Mouse (Mus musculus): ENCODE measurements around the gene Dync2li1. TPM values are rescaled to one million over a fixed set of nuclear protein-coding genes. Genes with fewer than 3 reads are reported as not detected.

Gene Dync2li1
- polyA plus RNA-seq, 1 experiment from 2014 or later = 29.6 TPM

- 49% methylated on average over 19 of the region's 19 CpGs for WGBS
- Histone ChIP-seq H3K9ac (ENCODE audit: low read length) (no peak overlapping the region), H3K4me1 (replicated peaks; ENCODE audit: control insufficient read depth, insufficient read depth, low read length) (peaks cover 12% of the 10 kb centered on the region; the same call in 1 of the 2 replicates), H3K27ac (ENCODE audit: low read depth) (no peak overlapping the region), H3K9me3 (ENCODE audit: control insufficient read depth, low read length) (no peaks in the 10 kb centered on the region), H3K4me3 (ENCODE audit: low read depth, low read length) (no peak overlapping the region), H3K27me3 (replicated peaks; ENCODE audit: control insufficient read depth, insufficient read depth, low read length) (no peaks in the 10 kb centered on the region), H3K36me3 (ENCODE audit: control insufficient read depth, insufficient read depth, low read length) (no peaks in the 10 kb centered on the region), H3K4me2 (ENCODE audit: low read length) (no peak overlapping the region)
- no peak for ATAC-seq (replicated peaks; ENCODE audit: low FRiP score, low TSS enrichment, low read depth)
- DNase-seq (ENCODE audit: low spot score) = no peak
These were observed 30.5 kb downstream of the Dync2li1 start for GRCm38 (mm10) chr17:84656653-84657421.

- ATAC-seq (replicated peaks; ENCODE audit: low FRiP score, low TSS enrichment, low read depth) (no peak), DNase-seq (ENCODE audit: low spot score) (no peak)
- H3K4me2 ChIP-seq (ENCODE audit: low read length) = no peak overlapping the region
- H3K4me1 ChIP-seq (replicated peaks; ENCODE audit: control insufficient read depth, insufficient read depth, low read length) = peaks cover 12% of the 10 kb centered on the region; the same call in 1 of the 2 replicates
- H3K4me3 ChIP-seq (ENCODE audit: low read depth, low read length) = no peak overlapping the region
- 43% methylated on average over 3 of the region's 3 CpGs for WGBS
- H3K27ac ChIP-seq (ENCODE audit: low read depth) = no peak overlapping the region
- H3K9ac ChIP-seq (ENCODE audit: low read length) = no peak overlapping the region
- no peaks in the 10 kb centered on the region for H3K36me3 ChIP-seq (ENCODE audit: control insufficient read depth, insufficient read depth, low read length)
- no peaks in the 10 kb centered on the region for H3K9me3 ChIP-seq (ENCODE audit: control insufficient read depth, low read length)
- H3K27me3 ChIP-seq (replicated peaks; ENCODE audit: control insufficient read depth, insufficient read depth, low read length) = no peaks in the 10 kb centered on the region
These were observed 31.1 kb downstream of the Dync2li1 start for GRCm38 (mm10) chr17:84657422-84657732.

- Histone ChIP-seq H3K27me3 (replicated peaks; ENCODE audit: control insufficient read depth, insufficient read depth, low read length) (no peaks in the 10 kb centered on the region), H3K4me2 (ENCODE audit: low read length) (no peak overlapping the region), H3K9ac (ENCODE audit: low read length) (no peak overlapping the region), H3K9me3 (ENCODE audit: control insufficient read depth, low read length) (no peaks in the 10 kb centered on the region), H3K4me1 (replicated peaks; ENCODE audit: control insufficient read depth, insufficient read depth, low read length) (peaks cover 12% of the 10 kb centered on the region; the same call in 1 of the 2 replicates), H3K4me3 (ENCODE audit: low read depth, low read length) (no peak overlapping the region), H3K27ac (ENCODE audit: low read depth) (no peak overlapping the region), H3K36me3 (ENCODE audit: control insufficient read depth, insufficient read depth, low read length) (no peaks in the 10 kb centered on the region)
- no peak for ATAC-seq (replicated peaks; ENCODE audit: low FRiP score, low TSS enrichment, low read depth)
- DNase-seq (ENCODE audit: low spot score) = no peak
- 58% methylated on average over 7 of the region's 7 CpGs for WGBS
These were observed 31.5 kb downstream of the Dync2li1 start for GRCm38 (mm10) chr17:84657782-84658181.

- H3K27me3 ChIP-seq (replicated peaks; ENCODE audit: control insufficient read depth, insufficient read depth, low read length) = no peaks in the 10 kb centered on the region
- no peak overlapping the region for H3K4me2 ChIP-seq (ENCODE audit: low read length)
- no peaks in the 10 kb centered on the region for H3K36me3 ChIP-seq (ENCODE audit: control insufficient read depth, insufficient read depth, low read length)
- H3K9me3 ChIP-seq (ENCODE audit: control insufficient read depth, low read length) = no peaks in the 10 kb centered on the region
- no peak overlapping the region for H3K4me3 ChIP-seq (ENCODE audit: low read depth, low read length)
- no peak for DNase-seq (ENCODE audit: low spot score)
- H3K4me1 ChIP-seq (replicated peaks; ENCODE audit: control insufficient read depth, insufficient read depth, low read length) = peaks cover 12% of the 10 kb centered on the region; the same call in 1 of the 2 replicates
- no peak for ATAC-seq (replicated peaks; ENCODE audit: low FRiP score, low TSS enrichment, low read depth)
- WGBS = 32% methylated on average over 5 of the region's 5 CpGs
- H3K9ac ChIP-seq (ENCODE audit: low read length) = no peak overlapping the region
- H3K27ac ChIP-seq (ENCODE audit: low read depth) = no peak overlapping the region
These were observed 31.9 kb downstream of the Dync2li1 start for GRCm38 (mm10) chr17:84658195-84658594.

- Histone ChIP-seq H3K4me1 (replicated peaks; ENCODE audit: control insufficient read depth, insufficient read depth, low read length) (peaks cover 12% of the 10 kb centered on the region; the same call in 1 of the 2 replicates), H3K27ac (ENCODE audit: low read depth) (no peak overlapping the region), H3K36me3 (ENCODE audit: control insufficient read depth, insufficient read depth, low read length) (no peaks in the 10 kb centered on the region), H3K27me3 (replicated peaks; ENCODE audit: control insufficient read depth, insufficient read depth, low read length) (no peaks in the 10 kb centered on the region), H3K4me2 (ENCODE audit: low read length) (no peak overlapping the region), H3K9ac (ENCODE audit: low read length) (no peak overlapping the region), H3K4me3 (ENCODE audit: low read depth, low read length) (no peak overlapping the region), H3K9me3 (ENCODE audit: control insufficient read depth, low read length) (no peaks in the 10 kb centered on the region)
- WGBS = 71% methylated on average over 8 of the region's 8 CpGs
- ATAC-seq (replicated peaks; ENCODE audit: low FRiP score, low TSS enrichment, low read depth) (no peak), DNase-seq (ENCODE audit: low spot score) (no peak)
These were observed 32.7 kb downstream of the Dync2li1 start for GRCm38 (mm10) chr17:84658951-84659350.

- Histone ChIP-seq H3K9ac (ENCODE audit: low read length) (no peak overlapping the region), H3K36me3 (ENCODE audit: control insufficient read depth, insufficient read depth, low read length) (no peaks in the 10 kb centered on the region), H3K4me2 (ENCODE audit: low read length) (no peak overlapping the region), H3K27me3 (replicated peaks; ENCODE audit: control insufficient read depth, insufficient read depth, low read length) (no peaks in the 10 kb centered on the region), H3K27ac (ENCODE audit: low read depth) (no peak overlapping the region), H3K9me3 (ENCODE audit: control insufficient read depth, low read length) (no peaks in the 10 kb centered on the region), H3K4me3 (ENCODE audit: low read depth, low read length) (no peak overlapping the region), H3K4me1 (replicated peaks; ENCODE audit: control insufficient read depth, insufficient read depth, low read length) (peaks cover 8% of the 10 kb centered on the region)
- WGBS = 36% methylated on average over 10 of the region's 10 CpGs
- DNase-seq (ENCODE audit: low spot score) (no peak), ATAC-seq (replicated peaks; ENCODE audit: low FRiP score, low TSS enrichment, low read depth) (no peak)
These were observed 38.8 kb downstream of the Dync2li1 start for GRCm38 (mm10) chr17:84665053-84665452.

- WGBS = 22% methylated on average over 9 of the region's 9 CpGs
- H3K4me3 ChIP-seq (ENCODE audit: low read depth, low read length) = no peak overlapping the region
- no peaks in the 10 kb centered on the region for H3K27me3 ChIP-seq (replicated peaks; ENCODE audit: control insufficient read depth, insufficient read depth, low read length)
- ATAC-seq (replicated peaks; ENCODE audit: low FRiP score, low TSS enrichment, low read depth) (peak; percentile 49; the same call in 1 of the 2 replicates), DNase-seq (ENCODE audit: low spot score) (no peak)
- H3K9me3 ChIP-seq (ENCODE audit: control insufficient read depth, low read length) = no peaks in the 10 kb centered on the region
- no peak overlapping the region for H3K4me2 ChIP-seq (ENCODE audit: low read length)
- peaks cover 8% of the 10 kb centered on the region for H3K4me1 ChIP-seq (replicated peaks; ENCODE audit: control insufficient read depth, insufficient read depth, low read length)
- no peak overlapping the region; the same call in 1 of the 2 replicates for H3K27ac ChIP-seq (ENCODE audit: low read depth)
- H3K9ac ChIP-seq (ENCODE audit: low read length) = no peak overlapping the region
- no peaks in the 10 kb centered on the region for H3K36me3 ChIP-seq (ENCODE audit: control insufficient read depth, insufficient read depth, low read length)
These were observed 39.4 kb downstream of the Dync2li1 start for GRCm38 (mm10) chr17:84665691-84666090.

- peaks cover 8% of the 10 kb centered on the region for H3K4me1 ChIP-seq (replicated peaks; ENCODE audit: control insufficient read depth, insufficient read depth, low read length)
- ATAC-seq (replicated peaks; ENCODE audit: low FRiP score, low TSS enrichment, low read depth) (no peak), DNase-seq (ENCODE audit: low spot score) (no peak)
- WGBS = 80% methylated on average over 3 of the region's 3 CpGs
- H3K27me3 ChIP-seq (replicated peaks; ENCODE audit: control insufficient read depth, insufficient read depth, low read length) = no peaks in the 10 kb centered on the region
- no peak overlapping the region for H3K4me3 ChIP-seq (ENCODE audit: low read depth, low read length)
- no peaks in the 10 kb centered on the region for H3K9me3 ChIP-seq (ENCODE audit: control insufficient read depth, low read length)
- no peak overlapping the region for H3K9ac ChIP-seq (ENCODE audit: low read length)
- H3K27ac ChIP-seq (ENCODE audit: low read depth) = no peak overlapping the region
- no peak overlapping the region for H3K4me2 ChIP-seq (ENCODE audit: low read length)
- H3K36me3 ChIP-seq (ENCODE audit: control insufficient read depth, insufficient read depth, low read length) = no peaks in the 10 kb centered on the region
These were observed 41.6 kb downstream of the Dync2li1 start for GRCm38 (mm10) chr17:84667848-84668247.

Data from intestine, embryonic 14.5 days (tissue).